Mouse (Mus musculus): ENCODE measurements around the gene Kif23.

DNA sequence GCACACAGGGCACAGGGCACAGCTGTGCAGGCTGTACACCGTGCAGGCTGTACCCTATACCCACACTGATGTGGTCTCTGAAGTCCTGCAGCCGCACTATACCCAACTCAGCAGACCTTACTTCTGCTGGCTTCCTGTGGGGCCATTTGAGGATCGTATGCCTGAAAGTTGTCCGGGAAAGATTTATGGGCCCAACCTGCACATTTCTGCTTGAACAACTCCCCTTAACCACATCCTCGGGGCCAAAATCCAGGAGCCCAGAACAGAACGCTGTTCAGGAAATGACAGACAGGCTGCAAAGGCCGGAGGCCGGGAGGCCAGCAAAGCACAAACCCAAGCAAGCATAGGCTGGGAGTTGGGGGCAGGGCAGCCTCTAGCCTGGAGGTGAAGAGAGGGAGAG, 73.2 kb downstream of the Kif23 start:
- TF ChIP-seq CTCF (conservative IDR thresholded peaks at IDR 0.05; ENCODE audit: insufficient read depth, insufficient read length, low read depth, low read length) (no peak), POLR2A (IDR thresholded peaks at IDR 0.05; ENCODE audit: low read depth, low read length) (no peak)
